Mouse (Mus musculus): ENCODE data around the gene Ppp6r2.

- no peak for TF ChIP-seq POLR2A (IDR thresholded peaks at IDR 0.05; ENCODE audit: low read depth, low read length)
- TF ChIP-seq CTCF (IDR thresholded peaks at IDR 0.05; ENCODE audit: extremely low read depth, insufficient read length, insufficient replicate concordance, low read depth, low read length) = no peak
Observed at GRCm38 (mm10) chr15:89285478-89285877, 74.1 kb downstream of the Ppp6r2 start.
